Mouse (Mus musculus) embryonic fibroblast, embryonic 13.5 days (primary cell): ENCODE data around the gene Arl4d.

Experiments
- CTCF ChIP-seq: IDR thresholded peaks from 2 replicates; pipeline ENCODE4 v1.5.1; 2011; ENCODE audit warnings: mild to moderate bottlenecking, control low read depth, low read length, moderate library complexity, borderline replicate concordance; ENCODE audit not compliant: insufficient read depth
- POLR2A ChIP-seq: IDR thresholded peaks from 2 replicates; pipeline ENCODE4 v1.6.1; 2011; ENCODE audit warnings: low read depth, mild to moderate bottlenecking, control low read depth, low read length, moderate library complexity

- TF ChIP-seq POLR2A = no peak
- TF ChIP-seq CTCF = no peak
Observed at GRCm38 (mm10) chr11:101680634-101681325, 15.4 kb downstream of the Arl4d start.
